Mouse (Mus musculus) common myeloid progenitor, adult 5-6 weeks (primary cell): ENCODE data around the gene Fgf18. TPM values are rescaled to one million over a fixed set of nuclear protein-coding genes. Genes with fewer than 3 reads are reported as not detected.

ENCODE experiments used
- ATAC-seq: replicated peaks from 2 replicates; pipeline ENCODE4 v1.8.0; 2016; ENCODE audit warnings: low read depth, mild to moderate bottlenecking, moderate TSS enrichment, inconsistent platforms; ENCODE audit not compliant: poor library complexity, severe bottlenecking
- total RNA-seq: library from RNA; stranded (forward); fragments of 200-1000, 187-1606 nt; gene quantifications from 2 replicates; pipeline ENCODE4 v1.2.3, GENCODE M21; 2017

The Fgf18 gene
- total RNA-seq, 1 experiment from 2014 or later: not detected

DNA sequence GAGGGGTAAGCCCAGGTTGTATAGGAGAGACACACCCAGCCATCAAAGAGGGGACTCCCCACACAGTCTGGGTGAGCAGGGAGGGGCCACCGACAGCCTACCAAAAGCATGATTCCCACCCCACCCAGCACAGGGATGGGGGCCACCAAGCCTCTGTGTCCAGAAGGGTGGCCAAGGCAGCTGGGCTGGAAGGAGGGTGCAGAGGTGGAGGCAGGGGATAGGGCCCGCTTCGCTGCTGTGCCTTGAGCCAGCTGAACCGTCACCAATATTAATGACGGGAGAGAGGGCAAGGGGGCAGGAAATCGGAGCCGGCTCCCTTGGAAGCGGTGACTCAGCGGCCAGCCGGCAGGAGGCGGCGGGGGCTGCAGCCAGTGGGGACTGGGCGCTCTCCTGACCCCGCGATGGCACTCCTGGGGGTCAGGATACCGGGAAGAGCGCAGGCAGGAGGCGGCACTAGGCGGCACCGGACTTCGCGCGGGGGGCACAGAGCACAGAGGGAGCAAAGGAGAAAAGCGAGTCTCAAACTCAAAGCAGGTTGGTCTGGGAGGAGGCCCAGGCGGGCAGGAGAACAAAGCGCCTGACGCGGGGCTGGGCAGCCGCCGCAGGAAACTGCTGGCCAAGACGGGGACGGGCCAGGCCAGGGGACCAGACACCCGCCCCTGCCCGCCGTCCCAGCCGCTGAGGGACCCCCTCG, 24.5 kb downstream of the Fgf18 start:
- ATAC-seq: no peak

GRCm38 (mm10) chr11:33119556-33119955, 27.6 kb downstream of the Fgf18 start:
- no peak for ATAC-seq

GRCm38 (mm10) chr11:33119116-33119515, 28.1 kb downstream of the Fgf18 start:
- ATAC-seq: no peak

DNA sequence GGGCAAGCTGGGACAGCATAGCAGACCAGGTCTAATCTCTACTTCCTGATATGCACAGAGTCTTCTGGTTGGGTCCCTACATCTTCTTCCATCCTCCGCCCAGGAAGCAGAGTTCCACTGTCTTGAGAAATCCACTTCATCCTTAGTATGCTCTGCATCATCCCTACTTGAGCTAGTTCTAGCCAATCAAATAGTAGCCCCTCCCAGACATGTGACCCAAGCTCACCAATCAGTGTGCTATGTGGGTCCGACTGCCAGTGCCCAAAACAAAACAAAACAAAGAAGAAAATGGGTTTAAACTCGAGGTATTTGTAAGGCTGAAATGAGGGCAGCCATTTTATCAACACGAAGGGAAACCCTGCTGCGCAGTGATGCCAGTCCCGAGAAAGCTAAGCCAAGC, 28.7 kb downstream of the Fgf18 start:
- no peak for ATAC-seq

GRCm38 (mm10) chr11:33115796-33116195, 31.4 kb downstream of the Fgf18 start:
- no peak for ATAC-seq

DNA sequence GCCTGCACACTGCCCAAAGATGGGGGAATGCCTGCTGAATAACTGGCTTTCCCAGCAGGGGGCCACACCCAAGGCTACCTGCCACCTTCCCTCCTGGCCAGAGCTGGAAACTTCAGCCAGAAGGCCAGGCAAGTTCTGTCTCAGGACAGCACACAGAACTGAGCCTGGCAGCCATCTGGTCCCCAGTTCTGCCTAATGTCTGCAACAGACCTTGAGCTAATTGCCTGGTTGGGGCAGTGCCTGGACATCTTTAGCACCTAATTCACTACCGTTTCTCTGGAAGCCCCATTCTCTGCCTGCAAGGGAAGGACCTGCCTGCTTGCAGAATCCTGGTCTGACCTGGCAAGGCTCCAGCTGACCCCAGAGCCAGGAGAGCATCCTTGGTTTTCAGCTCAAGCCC, 34.8 kb downstream of the Fgf18 start:
- ATAC-seq: no peak

GRCm38 (mm10) chr11:33110111-33110510, 37.1 kb downstream of the Fgf18 start:
- no peak for ATAC-seq

- ATAC-seq: no peak
These were observed 39.7 kb downstream of the Fgf18 start for GRCm38 (mm10) chr11:33107540-33107939.

DNA sequence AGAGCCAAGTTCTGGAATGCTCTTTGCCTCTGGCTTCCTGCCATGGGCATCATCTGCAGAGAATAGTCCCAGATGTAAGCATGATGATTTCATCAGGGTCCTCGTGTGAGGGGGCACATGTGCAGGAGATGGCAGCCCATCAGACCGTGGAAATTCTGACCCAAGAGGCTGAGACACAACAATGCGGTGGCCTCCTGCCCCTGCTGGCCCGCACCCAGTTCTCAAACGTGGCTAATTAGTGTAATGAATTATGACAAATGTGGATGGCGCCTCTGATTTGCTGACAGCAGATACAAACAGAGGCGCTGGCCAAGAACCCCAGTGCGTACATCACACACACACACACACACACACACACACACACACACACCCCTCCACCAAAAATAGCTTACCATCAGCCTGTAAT, 42.3 kb downstream of the Fgf18 start:
- no peak for ATAC-seq

- no peak for ATAC-seq
These were observed 43.8 kb downstream of the Fgf18 start for GRCm38 (mm10) chr11:33103291-33103943.

DNA sequence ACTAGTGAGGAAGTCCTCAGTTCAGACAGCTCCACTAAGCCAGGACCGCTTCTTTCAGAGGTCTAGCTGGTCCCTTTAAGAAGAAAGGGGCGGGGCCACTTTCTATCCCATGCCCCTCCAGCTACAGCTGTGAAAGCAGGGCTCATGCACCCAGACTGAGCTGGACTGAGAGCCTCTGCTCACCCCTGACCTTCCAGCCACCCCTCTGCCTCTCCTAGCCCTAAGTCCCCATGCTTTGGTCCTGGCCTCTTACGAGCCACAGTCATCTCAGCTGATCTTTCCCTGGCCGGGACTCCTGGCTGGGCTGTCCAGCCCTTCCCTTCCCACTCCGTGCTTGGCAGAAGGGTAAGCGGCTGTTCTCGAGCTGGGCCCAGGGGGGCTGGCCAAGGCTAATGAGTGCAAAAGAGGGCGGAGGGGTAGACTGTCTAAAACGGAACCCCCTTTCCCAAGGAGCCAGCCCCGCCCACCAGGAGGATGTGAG, 47.1 kb downstream of the Fgf18 start:
- no peak for ATAC-seq

GRCm38 (mm10) chr11:33099425-33099824, 47.8 kb downstream of the Fgf18 start:
- no peak for ATAC-seq

DNA sequence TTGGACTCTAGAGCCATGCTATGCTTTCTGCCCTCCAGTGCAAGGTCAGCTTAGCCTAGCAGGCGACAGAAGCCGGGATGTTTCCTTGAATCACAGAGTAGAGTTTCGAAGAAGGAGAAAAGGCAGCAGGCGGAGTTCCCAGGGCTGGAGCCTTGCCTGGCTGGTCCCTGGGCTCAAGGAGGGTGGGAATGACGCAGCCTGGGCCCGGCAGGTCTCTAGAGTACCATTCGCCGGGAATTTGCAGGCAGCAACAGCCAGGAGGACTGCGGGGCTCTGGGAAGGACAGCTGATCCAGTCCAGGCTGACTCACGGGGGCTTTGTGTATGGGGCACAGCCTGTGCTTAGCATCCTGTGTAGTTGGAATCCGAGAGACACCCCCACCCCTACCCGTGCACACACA, 48.8 kb downstream of the Fgf18 start:
- no peak for ATAC-seq

DNA sequence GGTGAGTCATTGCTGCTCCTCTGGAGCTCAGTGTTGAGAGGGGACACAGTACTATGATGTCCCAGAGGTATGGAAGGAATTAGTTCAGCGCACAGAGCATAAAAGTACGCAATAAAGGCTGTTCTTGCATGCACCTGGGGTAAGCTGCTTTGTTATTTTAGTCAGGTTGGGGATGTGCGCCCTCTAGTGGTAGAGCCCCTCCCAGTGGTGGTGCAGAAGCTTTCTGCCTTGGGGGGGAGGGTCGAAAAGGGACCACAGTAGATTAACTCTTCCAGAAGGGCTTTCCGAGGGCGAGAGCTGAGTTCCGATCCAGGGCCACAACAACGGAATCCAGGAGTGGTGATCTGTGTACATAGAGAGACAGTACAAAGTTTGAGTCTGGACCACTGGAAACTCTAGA, 49.3 kb downstream of the Fgf18 start:
- ATAC-seq: peak; percentile 58; the same call in 1 of the 2 replicates

- ATAC-seq: no peak
These were observed 57.3 kb downstream of the Fgf18 start for GRCm38 (mm10) chr11:33089856-33090255.

DNA sequence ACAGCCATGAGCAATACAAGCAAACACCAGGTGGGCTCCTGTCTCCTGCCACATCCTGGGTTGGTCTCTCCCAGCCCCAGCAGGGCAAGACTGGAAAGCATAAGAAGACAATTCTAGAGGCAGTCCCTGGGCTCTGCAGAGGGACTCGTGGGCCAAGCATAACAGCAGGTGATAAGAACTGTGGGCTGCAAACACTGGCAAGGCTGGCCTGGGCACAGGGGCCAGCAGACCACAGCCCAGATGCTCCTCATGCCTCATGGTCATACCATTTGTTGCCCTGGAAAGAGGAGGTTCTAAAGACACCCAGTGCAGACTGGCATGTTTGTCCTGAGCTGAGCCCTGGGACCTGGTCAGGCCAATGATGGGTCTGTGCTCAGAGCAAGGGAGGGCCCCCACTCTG, 59.0 kb downstream of the Fgf18 start:
- ATAC-seq: no peak

DNA sequence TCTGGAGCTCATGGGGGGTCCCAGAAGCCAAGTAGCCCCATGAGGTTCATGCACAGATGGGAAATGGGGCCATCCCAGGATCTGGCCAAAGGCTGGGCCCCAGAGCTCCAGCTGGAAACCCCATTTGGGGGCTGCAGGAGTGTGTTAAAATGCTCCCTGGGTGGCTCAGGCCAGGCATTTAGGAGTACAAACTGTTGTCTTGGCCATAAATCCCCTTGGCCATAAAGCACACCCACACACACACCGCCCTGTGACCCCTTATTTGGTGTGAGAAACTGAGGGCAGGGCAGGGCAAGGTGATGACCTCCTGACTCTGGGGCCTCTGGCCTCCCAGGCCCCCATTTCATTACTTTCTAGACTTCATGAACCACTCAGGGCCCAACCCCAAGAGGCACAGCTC, 61.2 kb downstream of the Fgf18 start:
- no peak for ATAC-seq

DNA sequence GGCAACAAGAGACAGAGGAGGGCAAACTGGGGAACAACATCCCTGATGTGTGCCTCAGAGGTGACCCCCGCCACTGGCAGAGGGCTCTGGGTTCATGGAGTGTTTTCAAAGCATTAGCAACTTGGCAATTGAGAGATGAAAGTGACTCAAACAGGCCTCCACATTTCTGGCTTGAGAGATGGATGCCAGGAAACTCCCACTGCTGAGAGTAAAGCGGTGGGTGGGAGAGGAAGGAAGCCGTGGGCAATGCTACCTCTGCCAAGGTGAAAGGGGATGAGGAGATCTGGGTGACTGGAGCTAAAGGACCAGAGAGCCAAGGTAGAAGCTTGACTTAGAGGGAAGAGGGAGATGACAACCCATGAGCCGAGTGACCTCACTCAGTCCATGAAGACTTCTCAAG, 61.7 kb downstream of the Fgf18 start:
- ATAC-seq: no peak

- no peak for ATAC-seq
These were observed 62.1 kb downstream of the Fgf18 start for GRCm38 (mm10) chr11:33085054-33085453.

GRCm38 (mm10) chr11:33084041-33084440, 63.2 kb downstream of the Fgf18 start:
- no peak for ATAC-seq

DNA sequence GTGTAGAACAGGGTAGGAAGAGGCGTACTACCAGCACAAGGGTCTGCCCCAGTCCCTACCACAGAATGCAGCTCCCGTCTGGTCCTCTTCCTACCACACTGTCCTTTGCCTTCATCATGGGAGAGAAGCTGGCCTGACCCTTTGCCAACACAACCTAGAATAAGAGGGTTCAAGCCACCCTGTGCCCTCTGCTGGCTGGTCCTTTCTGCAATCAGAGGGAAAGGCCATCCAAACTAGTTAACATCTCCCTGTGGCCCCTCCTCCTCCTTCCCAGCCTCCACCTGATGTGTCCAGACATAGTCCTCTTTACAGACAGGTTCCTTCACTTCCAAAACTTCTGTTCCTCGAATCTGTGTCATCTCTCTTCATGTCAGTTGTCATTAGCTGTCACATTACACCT, 66.0 kb downstream of the Fgf18 start:
- no peak for ATAC-seq
